Mouse (Mus musculus) thymus, postnatal 25 days (tissue): ENCODE measurements around the gene Lias.

ENCODE experiments used
- DNase-seq: peaks from one replicate; pipeline ENCODE4 v3.0.0; 2022

Lias gene

GRCm38 (mm10) chr5:65428321-65428720, 37.0 kb downstream of the Lias start:
- DNase-seq = no peak

GRCm38 (mm10) chr5:65429441-65429840, 38.1 kb downstream of the Lias start:
- DNase-seq = no peak

- DNase-seq = no peak
These were observed 43.4 kb downstream of the Lias start for GRCm38 (mm10) chr5:65434471-65435362.

- no peak for DNase-seq
These were observed 44.1 kb downstream of the Lias start for GRCm38 (mm10) chr5:65435363-65435805.

- DNase-seq = peak; percentile 97
These were observed 44.7 kb downstream of the Lias start, which contains the start of gene Ugdh for GRCm38 (mm10) chr5:65435806-65436561. TSS of gene Ugdh (minus strand) at chr5:65435949.

- no peak for DNase-seq
These were observed 46.7 kb downstream of the Lias start for GRCm38 (mm10) chr5:65438041-65438440.

- no peak for DNase-seq
These were observed 53.7 kb downstream of the Lias start for GRCm38 (mm10) chr5:65444981-65445380.

GRCm38 (mm10) chr5:65446756-65447155, 55.5 kb downstream of the Lias start:
- no peak for DNase-seq

- no peak for DNase-seq
These were observed 56.5 kb downstream of the Lias start for GRCm38 (mm10) chr5:65447826-65448225.

- DNase-seq = no peak
These were observed 57.6 kb downstream of the Lias start for GRCm38 (mm10) chr5:65448941-65449340.

- no peak for DNase-seq
These were observed 63.5 kb downstream of the Lias start for GRCm38 (mm10) chr5:65454771-65455170.

- no peak for DNase-seq
These were observed 66.0 kb downstream of the Lias start for GRCm38 (mm10) chr5:65457086-65457827.

- DNase-seq = no peak
These were observed 66.5 kb downstream of the Lias start for GRCm38 (mm10) chr5:65457846-65458245.

GRCm38 (mm10) chr5:65459454-65459853, 68.2 kb downstream of the Lias start:
- DNase-seq = no peak
